Mouse (Mus musculus): ENCODE measurements around the gene Heatr9. TPM values are rescaled to one million over a fixed set of nuclear protein-coding genes. Genes with fewer than 3 reads are reported as not detected.
A peak's percentile ranks its signal among the peaks of the same experiment; 100 is the strongest.

The Heatr9 gene
- polyA plus RNA-seq, 1 experiment: 0.20 TPM

GRCm38 (mm10) chr11:83517153-83517552 lies 4.8 kb downstream of the Heatr9 start:
- no peaks in the 10 kb centered on the region for H3K27me3 ChIP-seq (ENCODE audit: control insufficient read depth, insufficient read depth, low read length)
- no peak overlapping the region for H3K4me3 ChIP-seq (ENCODE audit: control insufficient read depth, insufficient read depth, low read length)
- DNase-seq: no peak
- H3K4me1 ChIP-seq (replicated peaks; ENCODE audit: control insufficient read depth, insufficient read depth, low read length): no peaks in the 10 kb centered on the region
- no peak overlapping the region for H3K27ac ChIP-seq (ENCODE audit: control insufficient read depth, insufficient read depth, low read length)
- no peak for TF ChIP-seq CTCF (IDR thresholded peaks at IDR 0.05; ENCODE audit: borderline replicate concordance, control insufficient read depth, extremely low read depth, insufficient read depth, low read length, poor library complexity)
- TF ChIP-seq POLR2A (IDR thresholded peaks at IDR 0.05; ENCODE audit: control insufficient read depth, extremely low read depth, insufficient read depth, low read length, poor library complexity): no peak
- no peaks in the 10 kb centered on the region for H3K36me3 ChIP-seq (ENCODE audit: control insufficient read depth, insufficient read depth, low read length)

DNA sequence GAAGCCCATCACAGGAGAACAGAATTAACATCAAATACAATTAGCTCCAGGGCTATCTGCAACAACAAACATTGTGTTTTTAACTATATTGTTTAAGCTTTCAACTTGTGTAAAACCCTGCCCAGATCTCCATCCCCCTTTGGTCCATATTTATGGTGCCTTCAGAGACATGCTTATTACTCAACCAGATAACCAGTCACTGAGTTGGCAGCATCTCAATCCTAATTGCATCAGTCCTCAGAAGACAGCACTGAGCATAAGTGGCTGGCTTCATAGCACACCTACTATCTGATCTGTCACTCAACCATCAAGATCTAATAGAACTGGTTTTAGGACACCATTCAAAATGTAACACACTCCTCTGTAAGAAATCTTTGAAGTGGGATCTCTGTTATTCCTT lies 12.5 kb downstream of the Heatr9 start:
- Histone ChIP-seq H3K27me3 (ENCODE audit: control insufficient read depth, insufficient read depth, low read length) (no peaks in the 10 kb centered on the region), H3K4me1 (replicated peaks; ENCODE audit: control insufficient read depth, insufficient read depth, low read length) (no peaks in the 10 kb centered on the region), H3K4me3 (ENCODE audit: control insufficient read depth, insufficient read depth, low read length) (no peak overlapping the region), H3K36me3 (ENCODE audit: control insufficient read depth, insufficient read depth, low read length) (peaks cover 25% of the 10 kb centered on the region), H3K27ac (ENCODE audit: control insufficient read depth, insufficient read depth, low read length) (no peak overlapping the region)
- TF ChIP-seq POLR2A (IDR thresholded peaks at IDR 0.05; ENCODE audit: control insufficient read depth, extremely low read depth, insufficient read depth, low read length, poor library complexity) (no peak), CTCF (IDR thresholded peaks at IDR 0.05; ENCODE audit: borderline replicate concordance, control insufficient read depth, extremely low read depth, insufficient read depth, low read length, poor library complexity) (no peak)
- no peak for DNase-seq

GRCm38 (mm10) chr11:83504308-83504707 lies 17.7 kb downstream of the Heatr9 start:
- no peak overlapping the region for H3K27ac ChIP-seq (ENCODE audit: control insufficient read depth, insufficient read depth, low read length)
- H3K27me3 ChIP-seq (ENCODE audit: control insufficient read depth, insufficient read depth, low read length): no peaks in the 10 kb centered on the region
- WGBS: 97% methylated on average over 5 of the region's 5 CpGs
- H3K36me3 ChIP-seq (ENCODE audit: control insufficient read depth, insufficient read depth, low read length): peaks cover 67% of the 10 kb centered on the region
- TF ChIP-seq POLR2A (IDR thresholded peaks at IDR 0.05; ENCODE audit: control insufficient read depth, extremely low read depth, insufficient read depth, low read length, poor library complexity): no peak
- TF ChIP-seq CTCF (IDR thresholded peaks at IDR 0.05; ENCODE audit: borderline replicate concordance, control insufficient read depth, extremely low read depth, insufficient read depth, low read length, poor library complexity): no peak
- H3K4me1 ChIP-seq (replicated peaks; ENCODE audit: control insufficient read depth, insufficient read depth, low read length): no peaks in the 10 kb centered on the region
- no peak for DNase-seq
- no peak overlapping the region for H3K4me3 ChIP-seq (ENCODE audit: control insufficient read depth, insufficient read depth, low read length)

DNA sequence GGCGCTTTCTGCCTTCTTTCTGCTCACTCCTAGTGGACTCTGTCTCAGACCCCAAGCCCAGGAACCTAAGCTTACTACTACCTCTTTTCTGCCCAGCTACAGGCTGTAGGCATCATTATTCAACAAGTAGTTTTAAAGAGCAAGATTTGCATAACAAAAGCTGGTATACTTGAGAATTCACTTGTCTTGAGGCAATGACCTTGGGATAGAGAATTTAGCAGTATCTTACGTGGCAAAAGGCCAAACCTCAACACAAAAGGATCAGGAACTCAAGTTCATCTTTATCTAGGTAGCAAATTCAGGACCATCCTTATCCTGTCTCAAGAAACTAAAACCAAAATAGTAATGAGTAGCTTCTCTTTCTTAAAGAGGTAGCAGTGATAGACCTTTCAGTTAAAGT lies 26.4 kb downstream of the Heatr9 start:
- no peaks in the 10 kb centered on the region for H3K27me3 ChIP-seq (ENCODE audit: control insufficient read depth, insufficient read depth, low read length)
- no peak for DNase-seq
- no peak overlapping the region for H3K4me3 ChIP-seq (ENCODE audit: control insufficient read depth, insufficient read depth, low read length)
- no peak overlapping the region for H3K27ac ChIP-seq (ENCODE audit: control insufficient read depth, insufficient read depth, low read length)
- 98% methylated on average over 2 of the region's 2 CpGs for WGBS
- TF ChIP-seq POLR2A (IDR thresholded peaks at IDR 0.05; ENCODE audit: control insufficient read depth, extremely low read depth, insufficient read depth, low read length, poor library complexity): no peak
- no peak for TF ChIP-seq CTCF (IDR thresholded peaks at IDR 0.05; ENCODE audit: borderline replicate concordance, control insufficient read depth, extremely low read depth, insufficient read depth, low read length, poor library complexity)
- H3K36me3 ChIP-seq (ENCODE audit: control insufficient read depth, insufficient read depth, low read length): peaks cover 22% of the 10 kb centered on the region
- H3K4me1 ChIP-seq (replicated peaks; ENCODE audit: control insufficient read depth, insufficient read depth, low read length): no peaks in the 10 kb centered on the region

GRCm38 (mm10) chr11:83491488-83491887 lies 30.5 kb downstream of the Heatr9 start:
- TF ChIP-seq POLR2A (IDR thresholded peaks at IDR 0.05; ENCODE audit: control insufficient read depth, extremely low read depth, insufficient read depth, low read length, poor library complexity) (no peak), CTCF (IDR thresholded peaks at IDR 0.05; ENCODE audit: borderline replicate concordance, control insufficient read depth, extremely low read depth, insufficient read depth, low read length, poor library complexity) (no peak)
- 88% methylated on average over 4 of the region's 4 CpGs for WGBS
- Histone ChIP-seq H3K4me3 (ENCODE audit: control insufficient read depth, insufficient read depth, low read length) (no peak overlapping the region), H3K4me1 (replicated peaks; ENCODE audit: control insufficient read depth, insufficient read depth, low read length) (no peaks in the 10 kb centered on the region), H3K27ac (ENCODE audit: control insufficient read depth, insufficient read depth, low read length) (no peak overlapping the region), H3K27me3 (ENCODE audit: control insufficient read depth, insufficient read depth, low read length) (no peaks in the 10 kb centered on the region), H3K36me3 (ENCODE audit: control insufficient read depth, insufficient read depth, low read length) (peaks cover 29% of the 10 kb centered on the region)
- DNase-seq: no peak

GRCm38 (mm10) chr11:83473235-83474016 lies 48.5 kb downstream of the Heatr9 start:
- DNase-seq: peak; percentile 30
- TF ChIP-seq POLR2A (IDR thresholded peaks at IDR 0.05; ENCODE audit: control insufficient read depth, extremely low read depth, insufficient read depth, low read length, poor library complexity): no peak
- TF ChIP-seq CTCF (IDR thresholded peaks at IDR 0.05; ENCODE audit: borderline replicate concordance, control insufficient read depth, extremely low read depth, insufficient read depth, low read length, poor library complexity): no peak
- WGBS: under 1% methylated on average over 50 of the region's 52 CpGs

More at GRCm38 (mm10) chr11:83473235-83474016, 48.5 kb downstream of the Heatr9 start:
- peak overlapping the region; percentile 58; the same call in 1 of the 2 replicates for H3K27ac ChIP-seq (ENCODE audit: control insufficient read depth, insufficient read depth, low read length)
- H3K27me3 ChIP-seq (ENCODE audit: control insufficient read depth, insufficient read depth, low read length): no peaks in the 10 kb centered on the region
- H3K36me3 ChIP-seq (ENCODE audit: control insufficient read depth, insufficient read depth, low read length): no peaks in the 10 kb centered on the region
- peak overlapping the region; percentile 93 for H3K4me3 ChIP-seq (ENCODE audit: control insufficient read depth, insufficient read depth, low read length)
- peaks cover 7% of the 10 kb centered on the region for H3K4me1 ChIP-seq (replicated peaks; ENCODE audit: control insufficient read depth, insufficient read depth, low read length)
